Mouse (Mus musculus): ENCODE results near the gene Plcb2.

The Plcb2 gene

DNA sequence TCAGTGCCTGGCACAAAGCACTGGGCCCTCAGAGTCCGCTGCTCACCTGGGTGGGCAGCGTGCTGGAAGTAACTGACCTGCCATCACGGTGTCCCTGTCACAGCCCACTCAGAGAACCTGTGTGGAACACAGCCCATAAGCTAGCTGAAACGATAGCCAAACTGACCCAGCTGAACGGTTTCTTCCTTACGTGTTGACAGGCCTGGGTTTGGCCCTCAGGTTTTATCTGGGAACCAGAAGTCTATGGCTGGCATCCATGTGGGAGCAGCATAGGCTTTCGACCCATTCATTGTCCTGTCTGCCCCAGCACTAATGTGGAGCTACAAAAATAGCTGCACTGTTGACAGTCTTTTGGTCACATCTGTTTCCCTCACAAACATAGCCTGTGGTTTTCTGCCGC lies 22.2 kb upstream of the Plcb2 start:
- DNase-seq (ENCODE audit: low spot score in 2 of 2): no peak

DNA sequence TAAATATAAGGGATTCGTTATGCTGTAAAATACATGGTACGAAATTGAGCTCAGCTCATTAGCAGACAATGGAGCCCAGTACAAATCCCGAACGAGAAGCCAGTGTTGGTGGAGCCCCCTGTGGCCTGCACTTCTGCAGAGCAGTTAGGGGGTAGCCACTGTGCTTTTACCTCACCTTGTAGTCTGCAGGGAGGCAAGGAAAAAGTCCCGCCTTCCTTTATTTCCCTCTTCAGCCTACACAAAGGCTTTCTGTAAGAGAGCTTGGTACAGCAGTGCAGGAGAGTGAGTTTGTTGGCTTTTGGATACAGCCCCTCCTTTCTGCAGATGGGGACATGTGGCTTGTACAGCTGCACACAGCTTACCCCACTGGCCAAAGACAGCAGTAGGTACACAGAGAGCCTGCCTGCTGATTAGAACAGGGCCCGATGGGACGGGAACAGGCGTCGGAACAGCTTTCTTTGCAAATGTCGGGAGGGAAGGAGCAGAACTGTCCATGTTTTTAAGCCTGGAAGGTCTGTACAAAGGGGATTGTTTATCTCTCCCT lies 21.2 kb upstream of the Plcb2 start:
- no peak for DNase-seq (ENCODE audit: low spot score in 2 of 2)

DNA sequence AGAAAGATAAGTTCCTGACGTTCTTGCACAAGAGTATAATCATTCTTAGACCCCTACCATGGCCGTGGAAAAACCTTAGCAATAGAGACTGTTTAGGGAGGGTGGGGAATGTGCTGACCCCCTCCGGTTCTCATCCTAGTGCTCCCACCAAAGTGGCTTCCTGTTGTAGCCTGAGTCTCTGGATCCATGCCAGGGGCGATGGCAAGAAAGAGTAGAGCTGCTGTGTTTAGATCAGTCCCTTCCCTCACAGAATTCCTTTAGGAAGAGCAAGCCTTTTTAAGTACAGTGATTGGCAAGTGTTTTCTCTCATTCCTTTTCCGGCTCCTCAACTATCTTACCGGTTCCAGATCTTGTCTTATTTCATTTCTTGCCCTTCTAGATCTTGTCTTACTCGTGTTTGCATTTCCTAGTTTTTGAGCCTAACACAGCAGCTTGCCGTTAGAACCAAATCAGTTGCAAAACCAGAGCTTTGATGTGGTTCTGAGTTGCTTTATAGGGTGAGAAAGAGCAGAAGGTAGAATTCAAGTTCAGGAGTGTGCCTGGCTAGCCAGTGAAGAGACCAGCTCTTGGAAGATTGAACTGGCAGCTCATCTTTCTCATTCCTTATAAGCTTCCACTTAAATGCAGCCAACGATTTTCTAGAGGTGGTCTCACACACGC lies 19.2 kb upstream of the Plcb2 start:
- DNase-seq (ENCODE audit: low spot score in 2 of 2): peak in 1 of 2 experiments; percentile 32

DNA sequence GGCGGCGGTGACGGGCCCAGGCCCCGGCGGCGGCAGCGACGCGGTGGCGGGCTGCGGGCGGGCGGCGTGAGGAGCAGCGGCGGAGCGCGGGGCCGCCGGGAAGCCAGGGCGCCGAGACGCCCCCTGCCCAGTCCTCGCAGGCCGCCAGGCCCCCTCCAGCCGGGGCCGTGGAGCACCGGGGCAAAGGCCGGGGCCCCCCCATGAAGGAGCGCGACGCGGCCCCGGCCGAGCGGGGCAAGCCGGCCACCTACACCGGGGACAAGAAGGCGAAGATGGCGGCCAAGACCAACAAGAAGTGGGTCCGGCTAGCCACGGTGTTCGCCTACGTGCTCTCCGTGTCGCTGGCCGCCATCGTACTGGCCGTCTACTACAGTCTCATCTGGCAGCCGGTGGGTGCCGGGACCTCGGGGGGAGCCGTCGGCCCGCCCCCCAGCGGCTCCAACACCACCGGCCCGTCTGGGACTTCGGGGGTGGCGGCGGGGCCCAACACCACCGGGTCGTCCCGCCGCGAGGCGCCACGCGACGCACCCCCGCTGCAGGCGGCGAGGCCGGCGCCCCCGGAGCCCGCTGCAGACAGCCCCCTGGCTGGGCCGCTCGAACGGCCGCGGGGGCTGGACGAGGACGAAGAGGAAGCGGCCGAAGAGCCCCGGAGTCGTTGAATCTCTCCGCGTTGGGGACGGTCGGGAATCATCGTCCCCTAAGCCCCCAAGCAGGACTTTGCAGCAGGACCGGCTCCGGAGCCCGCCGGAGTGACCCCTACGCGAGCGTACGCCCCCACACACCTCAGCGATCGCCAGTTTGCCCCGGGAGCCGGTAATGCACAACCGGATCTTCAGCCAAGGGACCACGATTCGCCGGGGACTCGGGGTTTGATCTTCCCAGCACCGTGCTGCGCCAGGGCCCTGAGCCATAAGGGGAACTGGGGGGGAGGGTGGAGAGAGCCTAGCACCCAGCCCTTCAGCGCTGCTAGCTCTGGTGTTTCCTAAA lies 18.0 kb upstream of the Plcb2 start:
- DNase-seq (ENCODE audit: low spot score in 2 of 2): no peak

DNA sequence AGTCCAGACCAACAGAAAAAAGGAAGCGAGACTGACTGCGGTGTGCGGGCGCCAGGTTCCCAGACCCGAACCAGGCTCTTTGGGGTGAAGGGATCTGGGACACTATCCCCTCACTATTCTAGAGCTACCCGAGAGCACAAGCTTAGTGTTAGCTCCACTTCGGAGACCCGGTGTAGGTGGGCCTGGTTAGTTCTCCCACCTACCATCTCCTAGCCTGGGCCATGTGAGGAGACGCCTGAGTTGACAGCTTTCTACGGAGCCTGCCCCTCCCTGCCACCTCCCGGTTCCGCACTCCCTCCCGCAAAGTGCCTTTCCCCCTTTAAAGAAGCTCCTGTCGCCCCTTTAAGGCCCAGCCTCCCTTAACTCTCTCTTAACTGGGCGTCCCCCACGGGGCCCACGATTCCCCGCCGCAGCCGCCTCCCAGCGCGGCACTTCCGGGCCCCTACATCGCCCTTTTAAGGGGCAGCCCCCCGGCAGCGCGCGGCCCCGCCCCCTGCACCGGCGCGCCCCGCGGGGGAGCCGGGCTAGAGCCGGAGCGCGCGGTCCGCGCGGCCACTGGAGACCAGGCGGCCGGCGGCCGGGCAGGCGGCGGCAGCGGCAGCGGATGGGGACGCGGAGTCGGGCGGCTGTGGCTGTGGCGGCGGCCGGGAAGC lies 17.1 kb upstream of the Plcb2 start, which contains the start of gene Inafm2:
TSS of gene Inafm2 (plus strand) at position 527 of the 653 bp plus-strand sequence.
- DNase-seq (ENCODE audit: low spot score in 2 of 2): peak; percentile 66 to 81

DNA sequence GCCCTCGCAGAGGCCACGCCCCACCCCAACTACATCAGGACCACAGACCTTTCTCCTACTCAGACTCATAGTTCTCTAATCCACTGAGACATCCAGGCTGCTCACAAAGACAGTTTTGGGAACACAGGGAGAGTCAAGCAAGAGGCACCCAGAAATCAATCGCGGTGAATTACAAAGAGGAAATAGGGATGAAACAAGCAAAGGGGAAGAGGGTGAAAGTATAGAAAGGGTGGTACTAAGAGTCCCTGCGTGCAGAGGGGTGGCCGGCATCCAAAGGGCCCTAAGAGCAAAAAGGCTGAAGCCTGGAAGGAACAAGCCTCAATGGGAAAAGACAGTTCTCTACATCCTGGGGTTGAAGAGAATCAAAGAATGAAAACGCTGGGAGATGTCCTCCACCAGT lies 16.4 kb upstream of the Plcb2 start:
- DNase-seq (ENCODE audit: low spot score in 2 of 2): no peak

DNA sequence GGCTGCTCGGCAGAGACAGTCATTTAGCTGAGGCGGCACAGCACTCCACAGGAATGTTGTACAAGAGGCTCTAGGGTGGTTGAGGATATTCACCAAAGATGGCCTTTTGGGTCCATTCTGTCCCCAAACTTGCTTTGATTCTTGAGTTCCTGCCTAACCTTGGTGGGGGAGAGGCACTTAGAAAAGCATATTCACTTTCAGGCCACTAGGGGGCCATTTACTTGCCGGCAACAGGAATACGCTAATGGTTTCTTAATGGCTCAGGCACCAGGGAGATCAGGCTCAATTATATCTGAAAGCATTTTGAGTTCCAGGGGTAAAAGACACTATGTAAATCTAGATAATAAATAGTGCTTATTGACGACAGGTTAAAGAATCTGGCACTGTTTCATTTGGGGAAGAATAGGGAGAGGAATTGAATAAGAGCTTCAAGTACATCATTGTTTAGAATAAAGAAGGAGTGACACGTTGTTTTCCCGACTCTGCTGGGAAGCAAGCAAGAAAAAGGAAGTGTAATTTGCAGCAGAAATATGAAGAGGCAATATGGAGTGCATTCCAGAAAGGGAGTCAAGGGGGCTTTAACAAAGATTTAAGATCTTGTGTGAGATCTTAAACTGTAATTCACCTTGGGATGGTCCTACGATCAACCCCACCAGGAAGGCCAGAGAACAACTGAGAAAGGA lies 15.2 kb upstream of the Plcb2 start:
- peak; percentile 41 to 47 for DNase-seq (ENCODE audit: low spot score in 2 of 2)

DNA sequence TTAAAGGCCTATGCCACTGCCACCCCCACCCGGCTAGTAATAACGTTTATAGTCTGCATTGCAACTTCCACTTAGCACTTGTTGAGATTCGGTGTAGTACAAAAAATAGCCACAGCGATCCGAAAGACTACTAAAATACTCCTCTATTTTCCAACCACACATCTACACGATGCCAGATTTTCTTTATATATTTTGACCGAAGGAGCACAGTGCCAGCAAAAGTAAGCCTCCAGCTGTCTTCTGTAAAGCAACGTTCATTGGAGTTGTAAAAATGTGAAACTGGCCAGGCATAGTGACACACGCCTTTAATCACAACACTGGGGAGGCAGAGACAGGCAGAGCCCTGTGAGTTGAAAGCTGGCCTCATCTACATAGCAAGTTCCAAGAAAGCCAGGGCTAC lies 12.9 kb upstream of the Plcb2 start:
- DNase-seq (ENCODE audit: low spot score in 2 of 2): no peak

DNA sequence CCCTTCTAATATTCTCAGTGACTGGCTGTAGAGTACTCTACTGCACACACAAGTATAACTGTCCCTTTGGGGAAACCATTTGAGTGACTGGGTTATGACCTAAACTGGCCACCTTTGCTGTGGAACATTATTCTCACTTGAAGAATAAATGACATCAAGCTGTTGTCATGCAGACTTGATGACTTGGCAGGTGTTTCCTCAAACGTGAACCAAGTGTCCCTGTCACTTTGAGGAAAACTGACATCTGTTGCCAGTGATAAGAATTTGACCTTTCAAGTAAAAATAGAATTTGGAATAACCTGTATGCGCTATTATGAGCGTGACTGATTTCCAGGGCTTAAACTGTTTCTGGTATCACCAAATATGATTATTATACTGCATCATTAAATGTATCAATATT lies 12.1 kb upstream of the Plcb2 start:
- DNase-seq (ENCODE audit: low spot score in 2 of 2): no peak

DNA sequence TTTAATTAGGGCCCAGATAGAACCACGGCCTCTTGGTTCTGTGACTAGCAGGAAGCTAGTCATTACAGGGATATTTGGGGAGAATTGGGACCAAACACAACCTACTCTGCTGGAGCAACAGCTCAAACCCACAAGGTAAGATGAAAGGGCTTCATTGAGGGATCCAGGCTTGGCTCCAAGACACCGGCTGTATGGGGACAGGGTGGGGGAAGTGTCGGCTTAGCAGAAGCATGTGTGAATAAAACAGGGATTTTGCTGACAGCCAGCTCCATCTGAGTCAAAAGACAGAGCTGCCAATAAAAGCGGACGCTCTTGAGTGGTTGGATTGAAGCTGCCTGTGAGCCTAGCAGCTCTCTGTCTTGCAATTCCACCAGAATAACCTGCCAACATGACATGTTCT lies 5.1 kb upstream of the Plcb2 start:
- no peak for DNase-seq (ENCODE audit: low spot score in 2 of 2)

DNA sequence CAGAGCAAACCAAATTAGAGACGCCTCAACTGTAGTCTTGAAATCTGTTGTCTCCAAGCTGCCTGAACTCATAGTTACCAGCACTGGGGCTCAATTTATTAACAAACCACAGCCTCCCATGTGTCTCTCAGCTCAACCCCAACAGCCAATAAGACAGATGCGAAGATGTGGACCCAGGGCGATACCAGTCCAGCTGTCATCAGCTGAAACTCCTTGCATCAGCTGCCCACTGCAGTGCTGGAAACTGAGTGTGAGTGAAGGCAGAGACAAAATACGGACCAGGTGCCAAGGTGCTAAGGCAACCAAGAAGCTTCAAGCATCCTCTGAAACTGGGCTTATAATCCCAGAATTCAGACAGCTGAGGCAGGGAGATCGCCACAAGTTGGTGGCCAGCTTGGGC lies 3.7 kb upstream of the Plcb2 start:
- DNase-seq (ENCODE audit: low spot score in 2 of 2): no peak

DNA sequence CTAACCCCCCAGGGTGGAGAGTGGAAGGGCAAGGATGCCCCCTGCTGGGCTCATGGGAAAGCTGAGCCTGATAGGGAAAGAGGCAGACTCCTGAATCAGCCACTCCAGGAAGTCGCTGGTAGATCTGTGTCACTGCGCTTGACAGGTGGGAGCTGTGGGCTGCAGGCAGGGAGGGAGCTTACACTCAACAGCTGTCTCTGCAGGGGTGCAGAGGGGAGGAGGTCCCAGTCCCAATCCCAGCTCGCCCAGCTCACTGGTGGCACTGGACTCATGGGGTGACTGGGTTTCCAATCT lies 2.3 kb upstream of the Plcb2 start:
- peak; percentile 25 to 51 for DNase-seq (ENCODE audit: low spot score in 2 of 2)

DNA sequence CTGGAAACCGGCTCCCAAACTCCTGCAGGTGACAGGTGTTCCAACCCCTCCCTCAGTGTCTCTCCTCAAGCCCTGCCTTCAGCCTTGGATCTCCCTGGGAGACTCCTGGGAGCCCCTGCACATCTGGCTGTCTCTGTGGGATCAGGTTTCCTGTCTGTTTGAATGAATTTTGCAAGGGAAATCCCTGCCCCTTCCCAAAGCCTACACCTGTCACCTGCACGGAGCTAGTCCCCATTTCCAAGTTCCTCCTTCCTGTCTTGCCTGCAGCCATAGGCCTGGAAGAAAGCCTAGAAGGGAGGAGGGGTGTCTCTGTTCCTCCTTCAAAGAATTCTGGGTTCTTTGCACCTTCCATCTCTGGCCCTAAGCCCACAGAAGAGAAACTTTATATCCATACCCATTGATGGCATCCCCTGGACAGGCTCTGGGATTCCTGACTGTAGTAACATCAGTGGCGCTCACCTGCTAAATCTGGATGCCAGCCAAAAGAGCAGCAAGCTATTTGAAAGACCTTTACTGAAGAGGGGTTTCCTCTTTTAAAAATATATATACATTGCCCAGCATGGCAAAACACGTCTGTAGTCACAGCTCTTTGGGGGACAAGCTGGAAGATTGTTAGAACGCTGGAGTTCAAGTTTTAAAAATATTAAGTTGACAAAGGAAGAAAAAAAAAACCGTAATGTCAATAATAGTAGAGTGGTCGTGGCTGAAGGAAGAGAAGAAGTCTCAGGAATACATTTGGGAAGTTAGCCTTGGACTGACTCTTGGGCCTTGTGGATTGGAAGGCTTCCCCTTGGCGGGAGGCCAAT lies 1.8 kb upstream of the Plcb2 start:
- no peak for DNase-seq (ENCODE audit: low spot score in 2 of 2)

DNA sequence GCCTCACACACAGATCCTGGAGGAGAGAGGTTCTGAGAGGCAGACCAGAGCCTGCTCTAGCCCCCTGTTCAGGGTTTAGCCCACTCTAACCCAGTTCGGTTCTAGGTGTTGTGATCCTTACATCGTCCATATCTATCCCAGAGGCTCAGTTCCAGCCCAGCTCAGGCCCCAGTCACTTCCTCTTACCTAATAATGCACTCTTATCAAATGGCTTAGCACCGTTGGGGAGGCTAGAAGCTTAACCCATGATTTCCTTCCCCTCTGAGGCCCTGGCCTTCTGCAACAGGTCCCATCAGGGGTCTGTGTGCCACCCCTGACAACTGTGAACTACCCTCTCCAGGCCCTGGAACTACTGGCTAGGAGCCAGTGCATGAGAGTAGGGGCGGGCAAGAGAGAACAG lies 956 bp upstream of the Plcb2 start:
- DNase-seq (ENCODE audit: low spot score in 2 of 2): no peak

DNA sequence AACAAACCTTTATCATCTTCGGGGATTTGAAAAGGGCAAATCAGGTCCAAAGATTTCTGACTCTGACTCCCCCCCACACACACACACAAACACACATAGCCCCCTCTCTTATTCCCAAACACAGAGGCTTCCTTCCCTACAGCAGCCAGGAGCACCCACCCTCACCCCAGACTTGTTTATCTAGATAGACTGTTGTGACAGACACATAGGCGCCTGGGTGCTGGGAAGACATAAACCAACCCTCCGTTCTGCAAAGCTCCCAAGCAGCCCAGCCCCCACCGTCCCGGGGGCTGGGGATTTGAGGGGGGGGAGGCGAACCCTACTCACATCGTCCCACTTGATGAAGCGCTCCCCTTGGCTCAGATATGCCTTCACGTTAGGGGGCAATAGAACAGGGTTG lies 327 bp downstream of the Plcb2 start:
- no peak for DNase-seq (ENCODE audit: low spot score in 2 of 2)

DNA sequence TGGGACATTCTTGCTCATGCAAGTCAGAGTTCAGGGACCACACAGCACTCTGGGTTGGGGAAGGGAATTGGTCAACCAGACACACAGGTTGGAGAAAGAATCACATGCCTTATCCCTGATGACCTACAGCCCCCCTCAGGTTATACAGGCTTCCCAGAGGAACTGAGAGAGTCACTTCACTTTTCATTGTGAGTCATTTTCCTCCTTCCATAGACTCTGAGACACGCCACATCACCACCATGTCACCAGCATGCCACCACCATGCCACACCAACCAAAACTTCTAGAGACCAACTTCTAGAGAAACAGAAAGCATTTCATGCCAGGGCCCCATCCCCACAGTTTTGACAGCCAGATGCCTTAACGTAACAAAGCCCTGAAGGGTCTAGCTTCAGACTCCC lies 1.4 kb downstream of the Plcb2 start:
- no peak for DNase-seq (ENCODE audit: low spot score in 2 of 2)

DNA sequence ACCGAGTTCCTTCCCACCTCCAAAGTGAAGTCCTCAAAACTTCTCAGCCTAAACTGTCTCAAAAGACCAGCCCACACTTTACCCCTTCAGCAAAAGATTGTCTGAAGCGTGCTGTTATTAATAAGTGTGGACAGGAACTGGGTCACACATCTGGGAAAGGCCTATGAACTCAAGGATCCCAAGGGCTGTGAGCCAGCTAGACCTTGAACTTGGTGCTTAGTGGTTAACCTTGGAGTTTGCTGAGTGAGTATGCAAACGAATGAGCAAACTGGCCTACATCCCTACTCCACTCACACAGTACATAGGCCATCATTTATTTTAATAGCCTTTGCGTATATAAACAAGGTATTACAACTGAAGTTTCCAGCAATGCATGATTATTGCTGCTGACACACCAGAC lies 2.7 kb downstream of the Plcb2 start:
- DNase-seq (ENCODE audit: low spot score in 2 of 2): no peak

DNA sequence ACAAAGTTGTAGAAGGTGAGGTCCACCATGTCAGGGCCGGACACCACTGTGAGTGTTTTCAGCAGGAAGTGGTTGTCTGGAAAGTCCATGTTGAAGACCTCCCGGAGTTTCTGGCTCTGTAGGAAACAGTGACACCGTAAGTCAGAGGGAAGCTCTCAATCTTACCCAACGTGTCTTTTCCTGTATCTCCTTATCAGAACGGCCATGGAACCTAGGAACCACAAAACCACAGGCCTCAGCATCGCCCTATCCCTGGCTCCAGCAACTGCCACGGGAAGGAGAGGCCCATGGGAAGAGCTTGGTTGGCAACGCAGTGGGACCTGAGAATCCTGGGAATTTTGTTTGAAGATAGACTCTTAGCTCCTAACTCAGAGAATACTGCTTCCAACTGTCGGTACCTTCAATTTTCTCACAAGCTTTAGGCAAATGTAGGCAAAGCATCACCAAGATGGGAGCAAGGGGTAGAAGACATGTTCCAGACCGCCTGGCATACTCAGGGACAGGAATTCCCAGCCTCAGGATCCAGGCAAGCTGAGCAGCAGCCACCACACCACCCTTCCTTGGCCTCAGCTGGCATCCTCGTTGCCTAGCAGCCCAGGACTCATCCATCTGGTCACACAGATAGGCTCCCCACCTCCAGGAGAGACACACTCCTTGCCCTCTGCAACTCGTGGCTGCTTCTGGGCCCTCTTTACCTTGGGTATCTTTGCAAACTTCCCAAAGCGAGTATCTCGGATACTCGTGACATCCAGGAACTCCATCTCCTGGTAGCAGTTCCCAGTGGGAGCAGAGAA lies 4.3 kb downstream of the Plcb2 start:
- DNase-seq (ENCODE audit: low spot score in 2 of 2): no peak

DNA sequence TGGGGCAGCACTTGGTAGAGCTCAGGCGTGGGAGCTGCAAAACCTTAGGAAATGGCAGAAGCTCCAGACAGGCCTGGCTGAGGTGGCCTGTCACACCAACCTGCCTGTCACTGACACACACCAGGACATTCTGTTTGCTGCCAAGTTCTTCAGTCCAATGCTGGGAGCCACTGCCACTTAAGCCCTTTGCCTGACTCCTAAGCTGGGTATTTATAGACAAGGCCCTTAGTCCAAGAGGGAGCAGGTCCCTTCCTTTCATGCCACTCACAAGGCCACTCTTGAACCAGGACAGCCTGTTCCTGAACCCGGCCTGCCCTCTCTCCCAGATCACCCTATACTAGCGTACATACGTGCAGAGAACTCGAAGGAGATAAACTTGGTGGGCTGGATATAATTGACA lies 11.6 kb downstream of the Plcb2 start:
- DNase-seq (ENCODE audit: low spot score in 2 of 2): no peak

DNA sequence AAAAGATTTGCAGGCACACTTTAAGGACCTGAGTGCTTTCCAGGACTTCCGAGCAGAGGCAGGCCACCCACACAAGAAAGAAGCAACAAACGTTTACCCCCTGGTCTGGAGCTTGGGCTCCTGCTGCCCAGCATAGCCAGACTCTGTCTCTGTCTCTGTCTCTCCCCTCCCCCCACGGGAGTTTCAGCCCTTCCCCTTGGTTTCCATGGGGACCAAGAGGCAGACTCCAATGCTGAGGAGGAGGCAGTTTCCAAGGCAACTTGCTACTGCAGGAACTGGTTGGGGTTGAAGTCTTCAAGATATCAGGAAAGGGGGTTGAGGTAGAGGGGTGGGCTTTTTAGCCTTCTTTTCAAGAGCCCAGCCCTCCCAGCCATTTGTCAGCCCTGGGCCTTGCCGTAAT lies 14.0 kb downstream of the Plcb2 start:
- no peak for DNase-seq (ENCODE audit: low spot score in 2 of 2)
